ENCODE assay signal across 8 mouse cellular contexts in the genomic region with DNA sequence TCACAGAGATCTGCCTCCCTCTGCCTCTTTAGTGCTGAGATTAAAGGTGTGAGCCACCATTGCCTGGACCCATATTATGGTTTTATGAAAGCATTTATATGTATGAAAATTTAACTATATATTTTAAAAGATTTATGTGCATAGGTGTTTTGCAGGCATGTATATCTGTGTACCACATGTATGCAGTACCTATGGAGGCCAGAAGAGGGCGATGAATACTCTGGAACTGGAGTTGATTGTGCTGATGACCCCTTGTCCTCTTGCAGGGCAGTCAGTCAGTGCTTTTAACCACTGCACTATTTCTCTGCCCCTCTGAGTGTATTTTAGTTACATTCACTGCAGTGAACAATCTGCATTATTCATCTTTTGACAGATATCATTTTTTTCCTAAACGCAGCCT. TPM values are rescaled to one million over a fixed set of nuclear protein-coding genes. Genes with fewer than 3 reads are reported as not detected.
A peak's percentile ranks its signal among the peaks of the same experiment; 100 is the strongest.
DNase-seq lines count a peak whose midpoint lies in the region; ATAC-seq lines count a peak whose summit lies in the region.

No protein-coding gene starts in this region.

- DNase-seq in heart, adult 18-20 months: peak; percentile 33 to 73
- no peak for DNase-seq in heart, embryonic 10.5 days (ENCODE audit: low spot score)
- peak; percentile 33 to 34 for DNase-seq in urinary bladder, postnatal 36 days (ENCODE audit: low spot score in 2 of 2)
- no peak for DNase-seq in urinary bladder, postnatal 4 days (ENCODE audit: low spot score in 2 of 2)
- DNase-seq in embryo, embryonic 10 days (ENCODE audit: low spot score): peak; percentile 83
- DNase-seq in kidney, postnatal 10 days: peak; percentile 84
- no peak for DNase-seq in frontal cortex, postnatal 10 days (ENCODE audit: low spot score in 2 of 2)

- H3K27me3 ChIP-seq in heart, embryonic 10.5 days (ENCODE audit: insufficient read depth, poor library complexity, severe bottlenecking): no peaks in the 10 kb centered on the region

- H3K27ac ChIP-seq in heart, embryonic 10.5 days: no peak overlapping the region

- 46% methylated on average over 2 of the region's 2 CpGs for WGBS in heart, embryonic 10.5 days

- no peaks in the 10 kb centered on the region for H3K36me3 ChIP-seq in heart, embryonic 10.5 days

- 0 out of 2 replicates have a peak, but pooled peaks have one; percentile 59 for ATAC-seq in megakaryocyte-erythroid progenitor cell, adult 5-6 weeks (replicated peaks; ENCODE audit: low FRiP score, low TSS enrichment, poor library complexity, severe bottlenecking)

- no peaks in the 10 kb centered on the region for H3K9me3 ChIP-seq in heart, embryonic 10.5 days

- H3K4me3 ChIP-seq in heart, embryonic 10.5 days: no peak overlapping the region

- H3K4me1 ChIP-seq in heart, embryonic 10.5 days: 0 out of 2 replicates have a peak, but pooled peaks cover 9% of the 10 kb centered on the region

RNA-seq across cellular contexts. Expression of gene Mief1, which starts 8.0 kb away (rescaled TPM):
- total RNA-seq in heart, adult 18-20 months (2021): 10 to 100 TPM; 29.6 to 31.5 TPM
- polyA plus RNA-seq in heart, embryonic 10.5 days (2016; fragmentation: Nextera tagmentation; extraction: Ambion mirVana): 31.0 and 39.2 TPM in 2 replicates
- 29.0 and 36.7 TPM in 2 replicates for total RNA-seq in megakaryocyte-erythroid progenitor cell, adult 5-6 weeks (2014; fragmentation: Nextera tagmentation)
- total RNA-seq in megakaryocyte-erythroid progenitor cell, adult 5-6 weeks (2017): 21.2 and 25.8 TPM in 2 replicates

RNA-seq across cellular contexts. Expression of gene AC140267.1, which starts 9.8 kb away (rescaled TPM):
- 10 to 100 TPM in 1 of 2 experiments, 1 to 10 TPM in 1; 9.9 to 15.3 TPM for total RNA-seq in heart, adult 18-20 months (2021)
- polyA plus RNA-seq in heart, embryonic 10.5 days (2016; fragmentation: Nextera tagmentation; extraction: Ambion mirVana): 3.5 TPM in 1 of 2 replicates, not detected in the other
- total RNA-seq in megakaryocyte-erythroid progenitor cell, adult 5-6 weeks (2014; fragmentation: Nextera tagmentation): 5.6 and 6.5 TPM in 2 replicates
- total RNA-seq in megakaryocyte-erythroid progenitor cell, adult 5-6 weeks (2017): not detected in 2 replicates

RNA-seq across cellular contexts. Expression of gene Atf4, which starts 29.2 kb away (rescaled TPM):
- 10 to 100 TPM; 89.9 to 95.5 TPM for total RNA-seq in heart, adult 18-20 months (2021)
- polyA plus RNA-seq in heart, embryonic 10.5 days (2016; fragmentation: Nextera tagmentation; extraction: Ambion mirVana): 84.8 and 109 TPM in 2 replicates
- total RNA-seq in megakaryocyte-erythroid progenitor cell, adult 5-6 weeks (2014; fragmentation: Nextera tagmentation): 145 and 192 TPM in 2 replicates
- 292 and 318 TPM in 2 replicates for total RNA-seq in megakaryocyte-erythroid progenitor cell, adult 5-6 weeks (2017)

RNA-seq across cellular contexts. Expression of gene Rps19bp1, which starts 38.3 kb away (rescaled TPM):
- 10 to 100 TPM; 17.0 to 17.4 TPM for total RNA-seq in heart, adult 18-20 months (2021)
- 46.1 and 62.5 TPM in 2 replicates for polyA plus RNA-seq in heart, embryonic 10.5 days (2016; fragmentation: Nextera tagmentation; extraction: Ambion mirVana)
- 51.6 and 54.4 TPM in 2 replicates for total RNA-seq in megakaryocyte-erythroid progenitor cell, adult 5-6 weeks (2014; fragmentation: Nextera tagmentation)
- 28.7 and 36.3 TPM in 2 replicates for total RNA-seq in megakaryocyte-erythroid progenitor cell, adult 5-6 weeks (2017)

RNA-seq across cellular contexts. Expression of gene Mgat3, which starts 52.3 kb away (rescaled TPM):
- total RNA-seq in heart, adult 18-20 months (2021): 1 to 10 TPM; 4.3 to 5.2 TPM
- 1.1 and 2.8 TPM in 2 replicates for polyA plus RNA-seq in heart, embryonic 10.5 days (2016; fragmentation: Nextera tagmentation; extraction: Ambion mirVana)
- not detected in 2 replicates for total RNA-seq in megakaryocyte-erythroid progenitor cell, adult 5-6 weeks (2014; fragmentation: Nextera tagmentation)
- total RNA-seq in megakaryocyte-erythroid progenitor cell, adult 5-6 weeks (2017): not detected in 2 replicates

Comparison
In these comparisons a context has a peak if more than half of its experiments do, and no peak if none do; other contexts are left out.
1. DNase-seq: peak in heart, adult 18-20 months (2 of 2), urinary bladder, postnatal 36 days (2 of 2), embryo, embryonic 10 days (single experiment) and kidney, postnatal 10 days (single experiment); none in heart, embryonic 10.5 days (single experiment), urinary bladder, postnatal 4 days (0 of 2) and frontal cortex, postnatal 10 days (0 of 2).